Mouse (Mus musculus): Measurements from ENCODE around the gene Rgmb. TPM values are rescaled to one million over a fixed set of nuclear protein-coding genes. Genes with fewer than 3 reads are reported as not detected.
A peak's percentile ranks its signal among the peaks of the same experiment; 100 is the strongest.

Rgmb gene
- 10 to 100 TPM; 62.4 to 79.1 TPM for total RNA-seq (2021)
- long read RNA-seq, experiment 1, full-length matches to known transcripts, result 38 of 47 reads
- long read RNA-seq, experiment 1, partial matches to known transcripts, result 2 of 47 reads
- long read RNA-seq, experiment 1, other reads (novel, unspliced or antisense), result 7 of 47 reads
- long read RNA-seq, experiment 2, full-length matches to known transcripts, result 40 of 54 reads
- long read RNA-seq, experiment 2, partial matches to known transcripts, result 2 of 54 reads
- long read RNA-seq, experiment 2, other reads (novel, unspliced or antisense), result 12 of 54 reads

DNA sequence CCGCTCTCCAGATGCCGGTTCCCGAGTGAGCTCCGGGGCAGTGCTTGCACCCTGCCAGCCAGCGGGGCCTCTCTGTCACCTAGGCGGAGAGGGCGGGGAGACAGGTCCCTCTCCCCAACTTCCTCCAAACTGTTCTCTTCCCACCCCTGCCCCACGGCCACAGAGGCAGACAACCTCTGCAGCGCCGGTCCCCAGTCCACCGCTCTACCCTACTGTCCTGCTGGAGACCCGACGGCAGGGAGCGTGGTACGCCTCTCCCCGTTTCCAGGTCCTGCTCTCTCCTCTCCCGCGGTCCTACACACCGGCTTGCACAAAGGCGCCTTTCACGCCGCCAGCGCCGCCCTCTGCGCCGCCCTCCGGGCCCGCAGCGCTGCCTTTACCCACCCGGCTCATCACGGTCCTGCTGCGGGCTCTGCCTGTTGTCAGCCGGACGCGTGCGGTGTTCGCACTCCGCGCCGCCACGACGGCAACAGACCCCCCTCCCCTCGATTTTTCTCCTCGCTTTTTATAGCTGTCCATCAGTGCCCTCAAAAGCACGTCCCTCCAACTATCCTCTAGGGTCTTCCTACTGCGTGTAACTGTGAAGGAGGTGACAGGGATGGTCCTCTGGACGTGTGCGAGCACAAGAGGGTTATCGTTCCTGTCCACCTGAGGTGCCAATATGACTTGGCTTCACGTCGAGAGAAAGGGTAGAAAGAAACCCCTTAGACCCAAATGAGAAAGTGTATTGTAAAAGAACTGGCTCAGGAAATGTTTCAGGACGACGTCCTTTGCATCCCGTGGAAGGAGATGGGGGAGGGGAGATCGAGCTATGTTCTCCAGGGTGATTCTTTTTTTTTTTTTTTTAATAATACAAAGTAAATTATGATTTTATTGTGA is at the start of gene Rgmb:
TSS of gene Rgmb (minus strand) at position 274 of the 879 bp plus-strand sequence.
- DNase-seq (ENCODE audit: low spot score in 2 of 2), result no peak
- intact Hi-C loops (cut with DNase I), result no loop called here

DNA sequence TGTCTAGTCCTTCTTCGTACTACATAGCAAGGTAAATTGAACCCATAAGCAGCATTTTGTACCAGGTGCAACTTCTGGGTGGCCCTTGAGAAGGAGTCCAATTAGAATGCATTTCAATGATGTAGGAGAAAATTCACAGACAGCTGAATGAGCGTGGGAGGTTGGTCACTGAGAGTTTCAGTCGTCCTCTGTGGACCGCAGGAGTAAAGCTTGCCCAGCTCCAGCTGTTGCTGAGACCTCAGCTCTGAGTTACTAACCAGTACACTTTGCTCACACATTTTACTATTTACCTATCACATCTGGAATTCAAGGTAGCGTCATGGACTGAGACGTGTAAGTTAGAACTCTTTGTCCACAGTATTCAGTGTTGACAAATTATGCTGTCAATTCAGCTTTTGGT is 43.9 kb upstream of the Rgmb start:
- intact Hi-C loops (cut with DNase I), result no loop called here
- no peak for DNase-seq (ENCODE audit: low spot score in 2 of 2)

DNA sequence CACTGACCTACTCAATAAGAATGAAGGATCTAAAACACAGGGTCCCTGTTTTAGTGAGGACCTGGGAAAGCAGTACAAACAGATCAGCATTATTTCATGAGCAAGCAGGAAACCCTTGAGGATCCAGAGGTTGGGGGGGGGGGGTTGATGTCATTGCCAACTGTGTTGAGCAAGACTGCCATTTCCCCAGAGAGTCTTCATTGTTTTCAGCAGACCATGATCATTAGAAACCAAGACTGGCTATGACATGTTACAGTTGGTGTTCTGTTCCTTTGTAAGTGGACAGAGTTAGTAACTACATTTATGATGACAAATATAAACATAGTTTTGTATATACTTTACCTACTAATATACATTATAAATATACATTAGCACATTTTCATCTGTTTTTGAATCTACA is 41.3 kb upstream of the Rgmb start:
- no peak for DNase-seq (ENCODE audit: low spot score in 2 of 2)
- intact Hi-C loops (cut with DNase I), result no loop called here

- no peak for DNase-seq (ENCODE audit: low spot score in 2 of 2)
- intact Hi-C loops (cut with DNase I), result no loop called here
These were observed 34.4 kb upstream of the Rgmb start for GRCm38 (mm10) chr17:15865249-15865648.

GRCm38 (mm10) chr17:15862355-15862754 is 31.5 kb upstream of the Rgmb start:
- DNase-seq (ENCODE audit: low spot score in 2 of 2), result peak; percentile 4 to 22
- intact Hi-C loops (cut with DNase I), result no loop called here

DNA sequence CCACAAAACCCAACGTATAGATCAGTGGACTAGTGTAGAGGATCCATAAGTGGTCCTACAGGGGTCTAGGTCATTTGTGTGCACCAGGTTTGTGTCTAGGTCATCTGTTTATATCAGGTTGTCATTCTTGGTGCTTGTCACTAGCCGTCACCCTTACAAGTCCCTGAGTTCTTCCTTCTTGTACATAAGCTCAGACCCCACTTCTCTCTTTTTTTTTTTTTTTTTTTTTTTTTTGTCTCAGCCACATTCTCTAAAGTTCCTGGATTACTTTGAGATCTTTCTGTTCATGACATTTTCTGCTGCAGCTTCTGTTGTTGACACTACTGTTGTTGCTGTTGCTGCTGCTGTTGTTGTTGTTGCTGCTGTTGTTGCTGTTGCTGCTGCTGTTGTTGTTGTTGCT is 22.3 kb upstream of the Rgmb start:
- intact Hi-C loops (cut with DNase I), result no loop called here
- DNase-seq (ENCODE audit: low spot score in 2 of 2), result no peak

DNA sequence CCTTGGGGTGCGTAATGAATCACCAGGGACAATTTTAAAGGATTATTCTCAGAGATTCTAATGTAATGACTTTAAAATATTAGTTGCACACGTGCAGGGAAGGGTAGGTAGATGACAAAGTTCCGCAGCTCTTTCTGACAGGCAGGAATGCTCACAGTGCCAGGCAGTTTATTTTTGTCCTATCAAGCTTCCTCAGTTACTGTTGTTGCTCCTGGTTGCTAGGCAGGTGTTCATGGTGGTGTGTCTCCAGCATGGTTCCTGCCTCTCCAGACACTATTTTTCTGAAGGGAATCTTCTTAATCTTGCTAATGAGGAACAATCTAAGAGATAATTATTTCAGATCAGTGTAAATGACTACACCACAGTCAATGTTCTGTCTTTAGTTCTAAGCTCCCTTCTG is 19.7 kb upstream of the Rgmb start:
- no peak for DNase-seq (ENCODE audit: low spot score in 2 of 2)
- intact Hi-C loops (cut with DNase I), result no loop called here

- DNase-seq (ENCODE audit: low spot score in 2 of 2), result no peak
- intact Hi-C loops (cut with DNase I), result no loop called here
These were observed 10.6 kb upstream of the Rgmb start for GRCm38 (mm10) chr17:15841425-15841824.

DNA sequence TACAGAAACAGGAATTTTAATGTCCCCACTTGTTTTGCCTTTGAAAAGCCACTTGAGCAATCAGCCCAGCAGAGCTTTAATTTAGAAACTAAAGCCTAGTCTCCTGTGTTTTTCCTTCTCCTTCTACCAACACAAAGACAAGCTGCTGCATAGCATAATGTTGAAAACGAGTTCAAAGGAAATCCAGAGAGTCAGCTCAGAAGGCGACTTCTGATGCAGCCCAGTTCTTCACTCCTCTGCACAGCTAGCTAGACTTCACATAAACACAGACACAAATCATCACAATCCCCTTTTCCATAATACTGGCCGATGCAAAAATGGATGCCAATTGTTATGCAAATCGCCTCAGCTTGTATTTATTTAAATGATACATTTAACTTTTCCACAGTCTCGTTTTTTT is 1.6 kb upstream of the Rgmb start:
- intact Hi-C loops (cut with DNase I), result no loop called here
- no peak for DNase-seq (ENCODE audit: low spot score in 2 of 2)

GRCm38 (mm10) chr17:15831810-15832209 is 971 bp upstream of the Rgmb start:
- no peak for DNase-seq (ENCODE audit: low spot score in 2 of 2)
- intact Hi-C loops (cut with DNase I), result no loop called here

- DNase-seq (ENCODE audit: low spot score in 2 of 2), result no peak
- intact Hi-C loops (cut with DNase I), result no loop called here
These were observed 571 bp downstream of the Rgmb start for GRCm38 (mm10) chr17:15830171-15830765.

- DNase-seq (ENCODE audit: low spot score in 2 of 2), result no peak
- intact Hi-C loops (cut with DNase I), result loop anchor here (5.0 kb wide), 1 partner anchor 838 kb away; no protein-coding TSS in a partner anchor
These were observed 1.4 kb downstream of the Rgmb start for GRCm38 (mm10) chr17:15829198-15830170.

DNA sequence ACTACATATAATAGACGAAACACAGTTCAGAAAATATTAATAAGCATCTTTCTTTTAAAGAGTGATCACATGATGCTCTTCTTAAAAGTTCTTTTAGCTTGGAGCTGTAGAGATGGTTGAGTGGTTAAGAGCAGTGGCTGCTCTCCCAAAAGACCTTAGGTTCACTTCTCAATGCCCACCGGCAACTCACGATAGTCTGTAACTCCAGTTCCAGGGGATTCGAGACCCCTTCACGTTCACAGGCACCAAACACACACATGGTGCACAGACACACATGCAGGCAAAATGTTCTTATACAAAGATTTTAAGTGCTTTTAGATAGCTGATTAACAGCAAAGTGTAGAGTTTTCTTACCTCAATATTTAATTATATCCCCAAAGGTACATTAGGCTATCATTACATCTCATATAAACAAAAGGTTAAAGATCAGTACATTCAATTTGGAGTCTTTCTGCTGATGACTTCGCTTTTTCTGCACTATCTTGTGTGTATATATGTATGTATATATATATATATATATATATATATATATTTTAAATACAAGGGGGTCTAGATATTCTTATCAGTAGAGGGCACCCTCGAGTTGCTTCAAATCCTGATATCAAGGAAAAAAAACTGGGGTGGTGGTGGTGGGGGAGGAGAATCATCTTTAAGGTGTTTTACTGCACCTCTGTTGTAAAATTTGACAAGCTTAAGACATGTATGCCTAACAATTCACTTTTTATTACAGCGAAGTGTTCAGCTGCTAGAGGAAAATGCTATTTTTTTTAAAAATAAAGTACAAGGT is 2.5 kb downstream of the Rgmb start:
- DNase-seq (ENCODE audit: low spot score in 2 of 2), result peak; percentile 34 to 37
- intact Hi-C loops (cut with DNase I), result loop anchor here (5.0 kb wide), 1 partner anchor 839 kb away; no protein-coding TSS in a partner anchor

- intact Hi-C loops (cut with DNase I), result loop anchor here (5.0 kb wide), 1 partner anchor 840 kb away; no protein-coding TSS in a partner anchor
- DNase-seq (ENCODE audit: low spot score in 2 of 2), result peak in 1 of 2 experiments; percentile 15
These were observed 3.9 kb downstream of the Rgmb start for GRCm38 (mm10) chr17:15826928-15827327.

- peak; percentile 99 for DNase-seq (ENCODE audit: low spot score in 2 of 2)
- intact Hi-C loops (cut with DNase I), result loop anchor here (5.0 kb wide), 1 partner anchor 841 kb away; no protein-coding TSS in a partner anchor
These were observed 4.4 kb downstream of the Rgmb start for GRCm38 (mm10) chr17:15826444-15826909.

- DNase-seq (ENCODE audit: low spot score in 2 of 2), result peak; percentile 38 to 46
- intact Hi-C loops (cut with DNase I), result loop anchor here (5.0 kb wide), 1 partner anchor 842 kb away; no protein-coding TSS in a partner anchor
These were observed 5.1 kb downstream of the Rgmb start for GRCm38 (mm10) chr17:15825481-15826396.

DNA sequence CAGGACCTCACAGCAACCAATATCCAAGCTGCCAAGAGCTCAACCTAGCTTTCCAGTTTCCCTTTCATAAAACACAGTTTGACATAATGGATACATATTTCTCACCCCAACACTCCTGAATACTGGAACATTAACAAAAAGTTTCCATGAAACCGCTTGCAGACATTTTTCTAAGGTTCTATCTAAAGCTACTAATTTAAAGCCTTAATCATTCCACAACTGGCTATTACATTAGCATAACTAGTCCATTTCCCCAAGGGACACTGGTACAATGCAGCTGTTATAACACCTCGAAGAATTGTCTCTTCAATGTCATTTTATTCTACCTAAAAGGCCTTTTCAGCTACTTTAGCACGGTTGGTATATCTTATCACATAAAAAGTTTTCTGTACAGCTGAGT is 6.0 kb downstream of the Rgmb start:
- DNase-seq (ENCODE audit: low spot score in 2 of 2), result no peak
- intact Hi-C loops (cut with DNase I), result loop anchor here (5.0 kb wide), 1 partner anchor 842 kb away; no protein-coding TSS in a partner anchor

Data from left cerebral cortex, postnatal 14 days (tissue).